Mouse (Mus musculus): ENCODE results near the gene Slc13a2. TPM values are rescaled to one million over a fixed set of nuclear protein-coding genes. Genes with fewer than 3 reads are reported as not detected.

Slc13a2 gene
- polyA plus RNA-seq, 1 experiment from 2014 or later: not detected

GRCm38 (mm10) chr11:78385776-78386175, 36.2 kb downstream of the Slc13a2 start:
- H3K9ac ChIP-seq (replicated peaks; ENCODE audit: low read depth, low read length): no peak overlapping the region
- no peak overlapping the region for H3K4me3 ChIP-seq (replicated peaks; ENCODE audit: low read length)
- H3K27me3 ChIP-seq (replicated peaks; ENCODE audit: control insufficient read depth, insufficient read depth, low read length): no peaks in the 10 kb centered on the region
- WGBS: 86% methylated on average over 10 of the region's 10 CpGs
- H3K4me1 ChIP-seq (replicated peaks; ENCODE audit: control insufficient read depth, insufficient read depth, low read length): no peaks in the 10 kb centered on the region
- no peak overlapping the region for H3K4me2 ChIP-seq (ENCODE audit: low read length)
- H3K36me3 ChIP-seq (ENCODE audit: control insufficient read depth, insufficient read depth): no peaks in the 10 kb centered on the region
- H3K27ac ChIP-seq (ENCODE audit: low read length): no peak overlapping the region
- H3K9me3 ChIP-seq (ENCODE audit: control insufficient read depth, low read length): no peaks in the 10 kb centered on the region
- ATAC-seq: no peak

DNA sequence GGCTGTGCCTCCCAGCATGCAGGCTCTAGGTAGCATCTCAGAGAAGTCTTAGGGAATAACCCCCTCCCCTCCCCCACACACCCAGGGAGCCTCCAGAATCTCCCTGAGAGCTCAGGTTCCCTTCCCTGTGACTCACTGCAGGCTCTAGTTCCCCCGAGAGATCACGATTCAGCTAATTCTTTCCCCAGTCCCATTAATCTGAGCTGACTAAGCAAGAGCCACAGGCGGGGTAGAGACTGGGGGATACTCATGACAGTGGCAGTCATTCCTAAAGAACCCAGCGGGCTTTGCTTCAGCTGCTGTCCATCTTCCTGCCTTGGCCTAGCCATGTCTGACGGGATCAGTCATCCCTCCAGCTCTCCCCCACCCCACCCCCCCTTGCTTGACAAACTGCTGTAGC, 39.3 kb downstream of the Slc13a2 start:
- Histone ChIP-seq H3K27ac (ENCODE audit: low read length) (no peak overlapping the region), H3K4me1 (replicated peaks; ENCODE audit: control insufficient read depth, insufficient read depth, low read length) (no peaks in the 10 kb centered on the region), H3K4me2 (ENCODE audit: low read length) (no peak overlapping the region), H3K36me3 (ENCODE audit: control insufficient read depth, insufficient read depth) (no peaks in the 10 kb centered on the region), H3K9me3 (ENCODE audit: control insufficient read depth, low read length) (no peaks in the 10 kb centered on the region), H3K4me3 (replicated peaks; ENCODE audit: low read length) (no peak overlapping the region), H3K27me3 (replicated peaks; ENCODE audit: control insufficient read depth, insufficient read depth, low read length) (no peaks in the 10 kb centered on the region), H3K9ac (replicated peaks; ENCODE audit: low read depth, low read length) (no peak overlapping the region)
- WGBS: 30% methylated on average over 5 of the region's 5 CpGs
- no peak for ATAC-seq

- H3K4me1 ChIP-seq (replicated peaks; ENCODE audit: control insufficient read depth, insufficient read depth, low read length): no peaks in the 10 kb centered on the region
- no peak overlapping the region for H3K27ac ChIP-seq (ENCODE audit: low read length)
- H3K4me2 ChIP-seq (ENCODE audit: low read length): no peak overlapping the region
- H3K9me3 ChIP-seq (ENCODE audit: control insufficient read depth, low read length): no peaks in the 10 kb centered on the region
- H3K27me3 ChIP-seq (replicated peaks; ENCODE audit: control insufficient read depth, insufficient read depth, low read length): no peaks in the 10 kb centered on the region
- H3K4me3 ChIP-seq (replicated peaks; ENCODE audit: low read length): no peak overlapping the region
- no peaks in the 10 kb centered on the region for H3K36me3 ChIP-seq (ENCODE audit: control insufficient read depth, insufficient read depth)
- ATAC-seq: no peak
- 79% methylated on average over 7 of the region's 7 CpGs for WGBS
- H3K9ac ChIP-seq (replicated peaks; ENCODE audit: low read depth, low read length): no peak overlapping the region
Measured at GRCm38 (mm10) chr11:78382286-78382685, 39.7 kb downstream of the Slc13a2 start.

DNA sequence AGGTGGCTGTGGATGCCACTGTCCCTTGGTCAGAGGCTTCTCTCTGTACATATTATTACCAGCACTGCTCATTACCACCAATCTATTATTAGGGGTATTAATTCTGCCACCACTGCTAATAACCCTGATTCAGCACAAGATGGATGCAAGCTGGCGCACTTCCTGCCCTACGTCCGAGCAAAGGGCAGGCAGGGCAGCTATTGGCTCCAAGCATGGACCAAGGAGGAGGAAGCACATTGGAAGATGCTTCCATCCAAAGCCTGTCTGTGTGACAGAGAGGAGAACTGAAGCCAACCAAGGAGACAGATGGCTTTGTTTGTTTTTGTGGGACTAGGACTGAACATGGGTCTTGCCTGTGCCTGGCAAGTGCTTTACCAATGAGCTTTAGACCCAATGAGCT, 41.0 kb downstream of the Slc13a2 start:
- Histone ChIP-seq H3K4me1 (replicated peaks; ENCODE audit: control insufficient read depth, insufficient read depth, low read length) (no peaks in the 10 kb centered on the region), H3K36me3 (ENCODE audit: control insufficient read depth, insufficient read depth) (no peaks in the 10 kb centered on the region), H3K4me2 (ENCODE audit: low read length) (no peak overlapping the region), H3K4me3 (replicated peaks; ENCODE audit: low read length) (no peak overlapping the region), H3K27me3 (replicated peaks; ENCODE audit: control insufficient read depth, insufficient read depth, low read length) (no peaks in the 10 kb centered on the region), H3K27ac (ENCODE audit: low read length) (no peak overlapping the region), H3K9ac (replicated peaks; ENCODE audit: low read depth, low read length) (no peak overlapping the region), H3K9me3 (ENCODE audit: control insufficient read depth, low read length) (no peaks in the 10 kb centered on the region)
- 93% methylated on average over 3 of the region's 3 CpGs for WGBS
- ATAC-seq: no peak

DNA sequence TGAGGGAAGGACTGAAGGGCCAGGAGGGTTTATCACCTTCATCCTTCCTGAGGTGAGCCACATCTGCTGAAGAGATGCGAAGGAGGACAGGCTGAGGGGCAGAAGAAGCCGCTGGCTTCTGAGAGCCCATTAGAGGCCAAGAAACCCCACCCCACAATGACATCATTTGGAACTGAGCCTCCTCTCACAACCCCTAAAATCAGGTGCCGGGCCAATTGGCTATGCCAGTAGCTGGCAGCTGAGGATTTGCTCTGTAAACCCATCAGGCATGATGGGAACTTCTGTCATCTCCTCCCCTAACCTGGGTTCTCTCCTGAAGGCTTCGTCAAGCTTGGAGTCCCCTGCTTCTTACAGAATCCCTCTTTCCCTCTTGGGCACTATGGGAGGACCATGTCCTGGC, 41.7 kb downstream of the Slc13a2 start:
- 54% methylated on average over 4 of the region's 4 CpGs for WGBS
- H3K9ac ChIP-seq (replicated peaks; ENCODE audit: low read depth, low read length): no peak overlapping the region

DNA sequence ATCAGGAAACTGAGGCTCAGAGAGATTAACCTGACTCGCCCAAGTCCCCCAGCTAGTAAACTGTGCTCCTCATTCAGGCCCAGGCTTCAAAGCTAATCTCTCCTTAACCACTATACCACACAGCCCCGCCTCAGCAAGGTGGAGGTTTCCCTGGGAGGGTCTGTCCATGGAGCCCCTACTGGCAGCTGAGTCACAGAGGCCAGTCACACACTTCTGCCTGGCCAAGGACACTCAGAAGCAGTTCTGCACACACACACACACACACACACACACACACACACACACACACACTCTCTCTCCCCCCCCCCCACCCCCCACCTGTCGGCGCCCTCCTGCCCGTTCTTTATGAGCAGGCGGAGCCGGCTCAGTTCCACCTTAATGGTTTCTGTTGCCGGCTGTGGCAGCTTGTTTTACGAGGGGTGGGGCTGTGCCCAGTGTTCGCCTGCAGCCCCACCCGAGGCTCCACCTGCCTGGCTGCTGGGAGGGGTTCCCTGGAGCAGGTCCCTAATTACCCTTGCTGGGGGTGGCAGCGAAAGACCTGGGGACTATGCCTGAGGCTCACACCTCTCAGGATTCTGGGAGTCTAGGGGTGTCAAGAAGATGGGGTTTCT, 44.4 kb downstream of the Slc13a2 start:
- Histone ChIP-seq H3K27ac (ENCODE audit: low read length) (no peak overlapping the region), H3K4me3 (replicated peaks; ENCODE audit: low read length) (no peak overlapping the region), H3K9ac (replicated peaks; ENCODE audit: low read depth, low read length) (no peak overlapping the region), H3K4me1 (replicated peaks; ENCODE audit: control insufficient read depth, insufficient read depth, low read length) (no peaks in the 10 kb centered on the region), H3K27me3 (replicated peaks; ENCODE audit: control insufficient read depth, insufficient read depth, low read length) (no peaks in the 10 kb centered on the region), H3K4me2 (ENCODE audit: low read length) (no peak overlapping the region), H3K9me3 (ENCODE audit: control insufficient read depth, low read length) (no peaks in the 10 kb centered on the region), H3K36me3 (ENCODE audit: control insufficient read depth, insufficient read depth) (no peaks in the 10 kb centered on the region)
- WGBS: 45% methylated on average over 10 of the region's 12 CpGs
- no peak for ATAC-seq

More for the DNA sequence above, 41.7 kb downstream of the Slc13a2 start:
- H3K4me3 ChIP-seq (replicated peaks; ENCODE audit: low read length): no peak overlapping the region
- no peaks in the 10 kb centered on the region for H3K27me3 ChIP-seq (replicated peaks; ENCODE audit: control insufficient read depth, insufficient read depth, low read length)
- no peak for ATAC-seq
- H3K9me3 ChIP-seq (ENCODE audit: control insufficient read depth, low read length): no peaks in the 10 kb centered on the region
- H3K4me2 ChIP-seq (ENCODE audit: low read length): no peak overlapping the region
- H3K27ac ChIP-seq (ENCODE audit: low read length): no peak overlapping the region
- no peaks in the 10 kb centered on the region for H3K4me1 ChIP-seq (replicated peaks; ENCODE audit: control insufficient read depth, insufficient read depth, low read length)
- no peaks in the 10 kb centered on the region for H3K36me3 ChIP-seq (ENCODE audit: control insufficient read depth, insufficient read depth)

- no peak overlapping the region for H3K4me3 ChIP-seq (replicated peaks; ENCODE audit: low read length)
- H3K9me3 ChIP-seq (ENCODE audit: control insufficient read depth, low read length): no peaks in the 10 kb centered on the region
- no peak overlapping the region for H3K4me2 ChIP-seq (ENCODE audit: low read length)
- no peaks in the 10 kb centered on the region for H3K27me3 ChIP-seq (replicated peaks; ENCODE audit: control insufficient read depth, insufficient read depth, low read length)
- H3K4me1 ChIP-seq (replicated peaks; ENCODE audit: control insufficient read depth, insufficient read depth, low read length): no peaks in the 10 kb centered on the region
- no peaks in the 10 kb centered on the region for H3K36me3 ChIP-seq (ENCODE audit: control insufficient read depth, insufficient read depth)
- WGBS: 85% methylated on average over 8 of the region's 8 CpGs
- H3K9ac ChIP-seq (replicated peaks; ENCODE audit: low read depth, low read length): no peak overlapping the region
- ATAC-seq: no peak
- H3K27ac ChIP-seq (ENCODE audit: low read length): no peak overlapping the region
Measured at GRCm38 (mm10) chr11:78374147-78374546, 47.9 kb downstream of the Slc13a2 start.

DNA sequence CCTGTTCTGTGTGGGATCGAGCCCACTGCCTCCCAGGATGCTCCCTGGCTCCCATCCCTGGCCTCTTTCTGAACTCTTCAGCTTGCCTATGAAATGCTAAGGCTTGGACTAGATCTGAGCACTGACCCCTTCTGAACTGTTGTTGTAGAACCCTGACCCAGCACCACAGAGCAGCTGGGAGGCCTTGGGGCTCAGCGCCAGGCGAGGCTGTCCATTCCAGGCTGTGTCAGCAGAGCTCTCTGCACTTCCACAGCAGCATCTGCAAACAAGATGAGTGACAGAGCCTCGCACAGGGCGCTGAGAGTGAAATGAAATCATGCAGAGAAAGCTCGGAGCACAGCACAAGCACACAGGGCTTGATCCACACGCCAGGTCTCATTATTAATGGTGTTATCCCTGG, 49.4 kb downstream of the Slc13a2 start:
- Histone ChIP-seq H3K4me3 (replicated peaks; ENCODE audit: low read length) (no peak overlapping the region), H3K9me3 (ENCODE audit: control insufficient read depth, low read length) (no peaks in the 10 kb centered on the region), H3K9ac (replicated peaks; ENCODE audit: low read depth, low read length) (no peak overlapping the region), H3K27me3 (replicated peaks; ENCODE audit: control insufficient read depth, insufficient read depth, low read length) (no peaks in the 10 kb centered on the region), H3K4me2 (ENCODE audit: low read length) (no peak overlapping the region), H3K4me1 (replicated peaks; ENCODE audit: control insufficient read depth, insufficient read depth, low read length) (no peaks in the 10 kb centered on the region), H3K36me3 (ENCODE audit: control insufficient read depth, insufficient read depth) (no peaks in the 10 kb centered on the region), H3K27ac (ENCODE audit: low read length) (no peak overlapping the region)
- WGBS: 58% methylated on average over 7 of the region's 7 CpGs
- ATAC-seq: no peak

GRCm38 (mm10) chr11:78372166-78372565, 49.9 kb downstream of the Slc13a2 start:
- Histone ChIP-seq H3K9ac (replicated peaks; ENCODE audit: low read depth, low read length) (no peak overlapping the region), H3K27me3 (replicated peaks; ENCODE audit: control insufficient read depth, insufficient read depth, low read length) (no peaks in the 10 kb centered on the region), H3K36me3 (ENCODE audit: control insufficient read depth, insufficient read depth) (no peaks in the 10 kb centered on the region), H3K27ac (ENCODE audit: low read length) (no peak overlapping the region), H3K4me1 (replicated peaks; ENCODE audit: control insufficient read depth, insufficient read depth, low read length) (no peaks in the 10 kb centered on the region), H3K4me3 (replicated peaks; ENCODE audit: low read length) (no peak overlapping the region), H3K9me3 (ENCODE audit: control insufficient read depth, low read length) (no peaks in the 10 kb centered on the region), H3K4me2 (ENCODE audit: low read length) (no peak overlapping the region)
- 89% methylated on average over 3 of the region's 3 CpGs for WGBS
- no peak for ATAC-seq

GRCm38 (mm10) chr11:78371711-78372110, 50.3 kb downstream of the Slc13a2 start:
- Histone ChIP-seq H3K4me3 (replicated peaks; ENCODE audit: low read length) (no peak overlapping the region), H3K27me3 (replicated peaks; ENCODE audit: control insufficient read depth, insufficient read depth, low read length) (no peaks in the 10 kb centered on the region), H3K4me1 (replicated peaks; ENCODE audit: control insufficient read depth, insufficient read depth, low read length) (no peaks in the 10 kb centered on the region), H3K4me2 (ENCODE audit: low read length) (no peak overlapping the region), H3K9me3 (ENCODE audit: control insufficient read depth, low read length) (no peaks in the 10 kb centered on the region), H3K9ac (replicated peaks; ENCODE audit: low read depth, low read length) (no peak overlapping the region), H3K27ac (ENCODE audit: low read length) (no peak overlapping the region), H3K36me3 (ENCODE audit: control insufficient read depth, insufficient read depth) (no peaks in the 10 kb centered on the region)
- WGBS: 90% methylated on average over 11 of the region's 11 CpGs
- ATAC-seq: no peak
